Mouse (Mus musculus) embryonic stem cell, embryonic (primary cell): ENCODE measurements at regions not wholly inside any gene's neighbourhood (a gene's known extent, or its start where the extent isn't known, plus 50 kb on each side); places are given as distances from the start of the nearest gene placed in this dataset.

ENCODE experiments used
- CTCF ChIA-PET, 4 experiments: fragments of 300-600 bp in 2 of 4; fragments of 350-600 bp in 2 of 4; sonication (Branson Sonifier 250); formaldehyde crosslinking; loops; one replicate each; lab custom pipeline; 2022; ENCODE audit warnings: inconsistent platforms in 2 of 4; lab: Charles Lee
- POLR2A ChIA-PET, 4 experiments: fragments of 300-600 bp in 2 of 4; fragments of 350-600 bp in 2 of 4; sonication (Branson Sonifier 250); formaldehyde crosslinking; loops; one replicate each; lab custom pipeline; 2022; ENCODE audit warnings: antibody characterized with exemption in 4 of 4, inconsistent platforms in 1 of 4; lab: Charles Lee

- POLR2A ChIA-PET, result interaction anchor here in 2 of 4 experiments (0.6 to 0.7 kb wide), 2 partner anchors 37 to 271 kb away, joined by 4 to 6 read pairs; no protein-coding TSS in a partner anchor
- CTCF ChIA-PET, result no interaction called here
Measured at GRCm38 (mm10) chr14:120102010-120102748, 59.9 kb upstream of the Oxgr1 start.

GRCm38 (mm10) chr14:120102749-120103142 is 60.5 kb upstream of the Oxgr1 start:
- CTCF ChIA-PET, result no interaction called here
- POLR2A ChIA-PET, result interaction anchor here in 2 of 4 experiments (0.6 to 0.7 kb wide), 2 partner anchors 36 to 271 kb away, joined by 4 to 6 read pairs; no protein-coding TSS in a partner anchor

- ChIA-PET POLR2A (no interaction called here), CTCF (no interaction called here)
Measured at GRCm38 (mm10) chr14:120109846-120110245, 67.6 kb upstream of the Oxgr1 start.

GRCm38 (mm10) chr14:120113316-120113715 is 71.1 kb upstream of the Oxgr1 start:
- ChIA-PET CTCF (interaction anchor here in 1 of 4 experiments (0.7 kb wide), 1 partner anchor 285 kb away, joined by 7 read pairs; no protein-coding TSS in a partner anchor), POLR2A (no interaction called here)

- ChIA-PET CTCF (no interaction called here), POLR2A (no interaction called here)
Measured at GRCm38 (mm10) chr14:120118582-120118981, 76.3 kb upstream of the Oxgr1 start.

GRCm38 (mm10) chr14:120119094-120119501 is 76.9 kb upstream of the Oxgr1 start:
- ChIA-PET POLR2A (no interaction called here), CTCF (no interaction called here)

GRCm38 (mm10) chr14:120119506-120119905 is 77.3 kb upstream of the Oxgr1 start:
- ChIA-PET POLR2A (no interaction called here), CTCF (no interaction called here)

GRCm38 (mm10) chr14:120120261-120120660 is 78.0 kb upstream of the Oxgr1 start:
- CTCF ChIA-PET, result no interaction called here
- POLR2A ChIA-PET, result no interaction called here

- CTCF ChIA-PET, result interaction anchor here in 1 of 4 experiments (0.6 kb wide), 1 partner anchor 1623 kb away, joined by 4 read pairs; no protein-coding TSS in a partner anchor
- POLR2A ChIA-PET, result interaction anchor here in 2 of 4 experiments (0.7 to 0.9 kb wide), 2 partner anchors 10 to 522 kb away, joined by 3 to 5 read pairs; no protein-coding TSS in a partner anchor
Measured at GRCm38 (mm10) chr14:120125315-120125714, 83.1 kb upstream of the Oxgr1 start.

- ChIA-PET POLR2A (interaction anchor here in 2 of 4 experiments (0.5 kb wide), 2 partner anchors 796 to 908 kb away, joined by 3 to 9 read pairs; no protein-coding TSS in a partner anchor), CTCF (no interaction called here)
Measured at GRCm38 (mm10) chr14:120127481-120127880, 85.2 kb upstream of the Oxgr1 start.

GRCm38 (mm10) chr14:120134346-120135008 is 92.2 kb upstream of the Oxgr1 start:
- ChIA-PET CTCF (interaction anchor here in 1 of 4 experiments (1.7 kb wide), 1 partner anchor 264 kb away, joined by 4 read pairs; no protein-coding TSS in a partner anchor), POLR2A (no interaction called here)

GRCm38 (mm10) chr14:120135198-120135597 is 93.0 kb upstream of the Oxgr1 start:
- CTCF ChIA-PET, result interaction anchor here in 1 of 4 experiments (1.7 kb wide), 1 partner anchor 263 kb away, joined by 4 read pairs; no protein-coding TSS in a partner anchor
- POLR2A ChIA-PET, result no interaction called here

- ChIA-PET POLR2A (no interaction called here), CTCF (interaction anchor here in 3 of 4 experiments (0.6 to 2.1 kb wide), 7 partner anchors 11 to 1792 kb away, joined by 3 to 13 read pairs (median 6); no protein-coding TSS in a partner anchor)
Measured at GRCm38 (mm10) chr14:120136736-120137135, 94.5 kb upstream of the Oxgr1 start.

- POLR2A ChIA-PET, result interaction anchor here (0.6 to 1.2 kb wide), 6 partner anchors 10 to 1600 kb away, joined by 3 to 5 read pairs (median 4); partner anchors contain the start of gene Mbnl2 (in 2 of the 4)
- CTCF ChIA-PET, result interaction anchor here (0.6 to 2.1 kb wide), 17 partner anchors 10 to 1791 kb away, joined by 3 to 13 read pairs (median 3); partner anchors contain the start of gene Rap2a (in 1 of the 4)
Measured at GRCm38 (mm10) chr14:120137680-120138136, 95.5 kb upstream of the Oxgr1 start.

GRCm38 (mm10) chr14:120138546-120138945 is 96.3 kb upstream of the Oxgr1 start:
- ChIA-PET POLR2A (interaction anchor here (0.6 to 1.5 kb wide), 4 partner anchors 9 to 1601 kb away, joined by 3 to 5 read pairs (median 4); no protein-coding TSS in a partner anchor), CTCF (interaction anchor here (0.6 to 2.1 kb wide), 13 partner anchors 9 to 524 kb away, joined by 3 to 13 read pairs (median 3); no protein-coding TSS in a partner anchor)

- POLR2A ChIA-PET, result interaction anchor here in 2 of 4 experiments (0.7 to 1.5 kb wide), 3 partner anchors 9 to 139 kb away, joined by 3 to 4 read pairs (median 3); no protein-coding TSS in a partner anchor
- CTCF ChIA-PET, result interaction anchor here in 2 of 4 experiments (0.6 to 1.2 kb wide), 2 partner anchors 9 to 167 kb away, joined by 3 to 7 read pairs; no protein-coding TSS in a partner anchor
Measured at GRCm38 (mm10) chr14:120139256-120139655, 97.0 kb upstream of the Oxgr1 start.

- POLR2A ChIA-PET, result interaction anchor here in 3 of 4 experiments (0.6 to 1.5 kb wide), 4 partner anchors 9 to 365 kb away, joined by 3 to 5 read pairs (median 3); no protein-coding TSS in a partner anchor
- CTCF ChIA-PET, result interaction anchor here in 2 of 4 experiments (0.6 to 1.2 kb wide), 2 partner anchors 9 to 166 kb away, joined by 3 to 7 read pairs; no protein-coding TSS in a partner anchor
Measured at GRCm38 (mm10) chr14:120139671-120140071, 97.4 kb upstream of the Oxgr1 start.

- ChIA-PET POLR2A (interaction anchor here in 3 of 4 experiments (0.6 to 1.5 kb wide), 3 partner anchors 8 to 365 kb away, joined by 3 to 5 read pairs (median 3); no protein-coding TSS in a partner anchor), CTCF (no interaction called here)
Measured at GRCm38 (mm10) chr14:120140211-120140610, 98.0 kb upstream of the Oxgr1 start.
